ENCODE assay signal across 29 mouse cellular contexts in the genomic region with DNA sequence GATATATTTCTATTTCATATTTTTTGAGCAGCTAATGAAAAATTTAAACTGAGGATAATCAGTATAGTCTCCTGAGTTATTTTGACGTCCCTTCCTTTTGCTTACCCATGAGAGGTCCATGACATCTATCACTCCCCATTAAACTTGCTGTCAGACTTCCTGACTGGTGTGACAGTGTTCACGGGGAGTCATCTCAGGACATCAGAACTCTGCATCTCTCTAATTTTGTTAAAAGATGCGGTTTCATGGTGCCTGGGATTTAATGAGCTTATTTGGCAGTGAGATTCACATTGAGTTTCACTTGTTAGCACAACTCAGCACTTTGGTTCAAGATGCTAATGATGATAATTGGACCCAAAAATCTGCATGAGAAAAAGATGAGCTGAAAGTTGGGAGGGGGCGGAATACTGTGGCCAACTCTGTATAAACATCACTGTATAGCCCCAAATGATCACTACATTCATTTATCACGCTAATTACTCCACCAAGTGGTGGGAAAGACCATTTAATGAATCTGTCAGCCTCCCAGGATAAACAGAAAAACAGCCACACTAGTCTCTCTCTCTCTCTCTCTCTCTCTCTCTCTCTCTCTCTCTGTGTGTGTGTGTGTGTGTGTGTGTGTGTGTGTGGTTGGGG.
DNase-seq lines count a peak whose midpoint lies in the region; ATAC-seq and TF ChIP-seq lines count a peak whose summit lies in the region.
"Had no signal": no experiment of that assay in that cellular context is flagged by ENCODE, and none has a peak within 500 bp of the region (broad histone marks: within the 10 kb centered on the region; RNA-seq: fewer than 3 reads in every experiment).

No protein-coding gene starts in this region.

- no peak overlapping the region for H3K4me2 ChIP-seq in hindbrain, embryonic 13.5 days
- no peak overlapping the region for H3K4me2 ChIP-seq in hindbrain, embryonic 11.5 days (replicated peaks; ENCODE audit: low read depth, low read length)
- no peak overlapping the region for H3K4me2 ChIP-seq in forebrain, postnatal 0 days (ENCODE audit: low read depth)
- no peak overlapping the region for H3K4me2 ChIP-seq in midbrain, postnatal 0 days (ENCODE audit: low read depth, low read length, poor library complexity, severe bottlenecking)
- H3K4me2 ChIP-seq: embryonic facial prominence, embryonic 13.5 days; kidney, embryonic 15.5 days; limb, embryonic 15.5 days; lung, embryonic 15.5 days; neural tube, embryonic 13.5 days had no signal

- no peak overlapping the region for H3K9ac ChIP-seq in hindbrain, embryonic 13.5 days
- H3K9ac ChIP-seq in hindbrain, embryonic 11.5 days (ENCODE audit: low read depth, low read length): no peak overlapping the region
- H3K9ac ChIP-seq in forebrain, postnatal 0 days: no peak overlapping the region
- no peak overlapping the region for H3K9ac ChIP-seq in midbrain, postnatal 0 days (replicated peaks; ENCODE audit: low read length, poor library complexity, severe bottlenecking)
- H3K9ac ChIP-seq: embryonic facial prominence, embryonic 13.5 days; kidney, embryonic 15.5 days; limb, embryonic 15.5 days; liver, embryonic 14.5 days; lung, embryonic 15.5 days; neural tube, embryonic 13.5 days had no signal

- intact Hi-C loops in heart, postnatal 36 days (cut with DNase I): no loop called here

- TF ChIP-seq CTCF in forebrain, postnatal 0 days (IDR thresholded peaks at IDR 0.05; ENCODE audit: low read depth): peak; percentile 33
- TF ChIP-seq CTCF in midbrain, postnatal 0 days (IDR thresholded peaks at IDR 0.05): no peak

- H3K36me3 ChIP-seq in hindbrain, embryonic 13.5 days: peaks cover 9% of the 10 kb centered on the region
- H3K36me3 ChIP-seq in hindbrain, embryonic 11.5 days (ENCODE audit: control insufficient read depth, insufficient read depth, low read length): no peaks in the 10 kb centered on the region
- H3K36me3 ChIP-seq in forebrain, postnatal 0 days (ENCODE audit: insufficient read depth): peaks cover 3% of the 10 kb centered on the region; the same call in 1 of the 2 replicates
- peaks cover 9% of the 10 kb centered on the region for H3K36me3 ChIP-seq in midbrain, postnatal 0 days (ENCODE audit: insufficient read depth, low read length)
- H3K36me3 ChIP-seq: embryonic facial prominence, embryonic 13.5 days; heart, embryonic 10.5 days; kidney, embryonic 15.5 days; limb, embryonic 15.5 days; lung, embryonic 15.5 days had no signal

- peak; percentile 52; the same call in 1 of the 2 replicates for ATAC-seq in hindbrain, embryonic 13.5 days (ENCODE audit: low FRiP score)
- ATAC-seq in hindbrain, embryonic 11.5 days (ENCODE audit: low FRiP score): no peak
- ATAC-seq in forebrain, postnatal 0 days: peak; percentile 88
- ATAC-seq in midbrain, postnatal 0 days (ENCODE audit: low FRiP score): no peak
- ATAC-seq: Patski had no signal

- DNase-seq in hindbrain, embryonic 11.5 days (ENCODE audit: low spot score): no peak
- DNase-seq in retina, postnatal 1 day: peak; percentile 22
- no peak for DNase-seq in retina, embryonic 14.5 days (ENCODE audit: low spot score)
- peak; percentile 53 for DNase-seq in forebrain, postnatal 0 days
- peak; percentile 44 for DNase-seq in midbrain, postnatal 0 days (ENCODE audit: low spot score)
- DNase-seq in spleen, postnatal 14 days (ENCODE audit: low spot score in 2 of 2): no peak
- DNase-seq in heart, postnatal 36 days: no peak
- DNase-seq: adrenal gland, postnatal 36 days; cerebellum, adult 2 months; cerebellum, postnatal 36 days; embryo, embryonic 11 days; gastrocnemius, adult 2 months; kidney, adult 11 months; left cerebral cortex, postnatal 4 days; lung, postnatal 36 days; right cerebral cortex, adult 18-20 months; thymus, adult 18-20 months; thymus, postnatal 4 days had no signal

- WGBS in hindbrain, embryonic 13.5 days: 69% methylated on average over 5 of the region's 5 CpGs
- WGBS in hindbrain, embryonic 11.5 days: 68% methylated on average over 5 of the region's 5 CpGs
- WGBS in forebrain, postnatal 0 days: 30% methylated on average over 5 of the region's 5 CpGs
- WGBS in midbrain, postnatal 0 days: 60% methylated on average over 5 of the region's 5 CpGs

- peaks cover 18% of the 10 kb centered on the region for H3K4me1 ChIP-seq in hindbrain, embryonic 13.5 days (replicated peaks)
- no peaks in the 10 kb centered on the region for H3K4me1 ChIP-seq in hindbrain, embryonic 11.5 days (replicated peaks; ENCODE audit: control insufficient read depth, insufficient read depth, low read length)
- H3K4me1 ChIP-seq in forebrain, postnatal 0 days (ENCODE audit: insufficient read depth): 0 out of 2 replicates have a peak, but pooled peaks cover 3% of the 10 kb centered on the region
- H3K4me1 ChIP-seq in midbrain, postnatal 0 days (ENCODE audit: insufficient read depth, low read length): no peaks in the 10 kb centered on the region
- H3K4me1 ChIP-seq: embryonic facial prominence, embryonic 13.5 days; limb, embryonic 15.5 days; lung, embryonic 15.5 days had no signal

- no peak overlapping the region for H3K27ac ChIP-seq in hindbrain, embryonic 13.5 days
- H3K27ac ChIP-seq in hindbrain, embryonic 11.5 days (ENCODE audit: low read depth, low read length): no peak overlapping the region
- H3K27ac ChIP-seq in forebrain, postnatal 0 days (ENCODE audit: low read depth, low read length): no peak overlapping the region
- H3K27ac ChIP-seq in midbrain, postnatal 0 days (ENCODE audit: low read depth, low read length): no peak overlapping the region
- H3K27ac ChIP-seq: embryonic facial prominence, embryonic 13.5 days; gastrocnemius, adult 2 months; heart, embryonic 10.5 days; kidney, embryonic 15.5 days; limb, embryonic 15.5 days; liver, embryonic 14.5 days; lung, embryonic 15.5 days; neural tube, embryonic 13.5 days had no signal

- H3K4me3 ChIP-seq in hindbrain, embryonic 13.5 days: no peak overlapping the region
- H3K4me3 ChIP-seq in hindbrain, embryonic 11.5 days (ENCODE audit: low read depth, low read length): no peak overlapping the region
- no peak overlapping the region for H3K4me3 ChIP-seq in forebrain, postnatal 0 days (ENCODE audit: low read depth, low read length)
- no peak overlapping the region for H3K4me3 ChIP-seq in midbrain, postnatal 0 days (ENCODE audit: low read depth, low read length)
- H3K4me3 ChIP-seq: embryonic facial prominence, embryonic 13.5 days; erythroblast, embryonic 14.5 days; gastrocnemius, adult 2 months; heart, embryonic 10.5 days; kidney, embryonic 15.5 days; limb, embryonic 15.5 days; lung, embryonic 15.5 days; myocyte; neural tube, embryonic 13.5 days had no signal

- no peaks in the 10 kb centered on the region for H3K27me3 ChIP-seq in hindbrain, embryonic 13.5 days
- no peaks in the 10 kb centered on the region for H3K27me3 ChIP-seq in hindbrain, embryonic 11.5 days (ENCODE audit: control insufficient read depth, insufficient read depth, low read length)
- H3K27me3 ChIP-seq in forebrain, postnatal 0 days (ENCODE audit: insufficient read depth, low read length): no peaks in the 10 kb centered on the region
- no peaks in the 10 kb centered on the region for H3K27me3 ChIP-seq in midbrain, postnatal 0 days (ENCODE audit: insufficient read depth, low read length)
- H3K27me3 ChIP-seq: embryonic facial prominence, embryonic 13.5 days; kidney, embryonic 15.5 days; limb, embryonic 15.5 days; lung, embryonic 15.5 days; neural tube, embryonic 13.5 days had no signal

- H3K9me3 ChIP-seq in hindbrain, embryonic 13.5 days: no peaks in the 10 kb centered on the region
- H3K9me3 ChIP-seq in hindbrain, embryonic 11.5 days (ENCODE audit: control insufficient read depth, low read length): no peaks in the 10 kb centered on the region
- H3K9me3 ChIP-seq in forebrain, postnatal 0 days (ENCODE audit: low read length): no peaks in the 10 kb centered on the region
- no peaks in the 10 kb centered on the region for H3K9me3 ChIP-seq in midbrain, postnatal 0 days (ENCODE audit: low read length)
- H3K9me3 ChIP-seq: embryonic facial prominence, embryonic 13.5 days; heart, embryonic 10.5 days; kidney, embryonic 15.5 days; limb, embryonic 15.5 days; lung, embryonic 15.5 days; neural tube, embryonic 13.5 days had no signal

Comparison
In these comparisons a context has a peak if more than half of its experiments do, and no peak if none do; other contexts are left out.
1. ATAC-seq: peak in hindbrain, embryonic 13.5 days (single experiment) and forebrain, postnatal 0 days (single experiment); none in hindbrain, embryonic 11.5 days (single experiment) and midbrain, postnatal 0 days (single experiment).
2. DNase-seq: peak in retina, postnatal 1 day (single experiment), forebrain, postnatal 0 days (single experiment) and midbrain, postnatal 0 days (single experiment); none in hindbrain, embryonic 11.5 days (single experiment), retina, embryonic 14.5 days (single experiment), spleen, postnatal 14 days (0 of 2) and heart, postnatal 36 days (0 of 2).